Mouse (Mus musculus): ENCODE results near the gene Tmprss4.

The Tmprss4 gene

GRCm38 (mm10) chr9:45138191-45139032 is 65.5 kb downstream of the Tmprss4 start, which contains the start of gene Scn4b:
TSS of gene Scn4b (plus strand) at chr9:45138395.
- no peak for DNase-seq (ENCODE audit: low spot score in 2 of 2)

GRCm38 (mm10) chr9:45136442-45137169 is 67.3 kb downstream of the Tmprss4 start:
- no peak for DNase-seq (ENCODE audit: low spot score in 2 of 2)

GRCm38 (mm10) chr9:45133484-45134310 is 70.2 kb downstream of the Tmprss4 start:
- DNase-seq (ENCODE audit: low spot score in 2 of 2): no peak

DNA sequence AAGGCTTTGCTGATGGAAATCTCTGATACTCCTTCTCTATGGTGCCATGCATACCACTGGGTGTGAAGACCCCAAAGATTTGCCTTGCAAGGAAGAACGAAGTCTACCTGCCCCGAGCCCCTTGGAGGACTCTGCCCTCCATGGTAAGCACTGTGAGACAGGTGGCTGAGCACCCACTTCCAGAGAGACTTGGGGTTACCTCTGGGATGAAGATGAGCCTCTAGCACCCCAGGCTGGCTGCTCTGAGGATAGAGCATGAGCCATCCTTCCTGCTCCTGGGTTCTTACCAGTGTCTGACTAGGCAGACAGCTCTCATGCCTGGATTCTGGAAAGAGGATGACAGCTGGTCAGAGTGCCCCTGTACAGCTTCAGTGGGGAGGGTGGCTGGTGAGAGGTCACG is 73.8 kb downstream of the Tmprss4 start:
- DNase-seq (ENCODE audit: low spot score in 2 of 2): no peak

- DNase-seq (ENCODE audit: low spot score in 2 of 2): no peak
These were observed 77.0 kb downstream of the Tmprss4 start for GRCm38 (mm10) chr9:45126941-45127340.

DNA sequence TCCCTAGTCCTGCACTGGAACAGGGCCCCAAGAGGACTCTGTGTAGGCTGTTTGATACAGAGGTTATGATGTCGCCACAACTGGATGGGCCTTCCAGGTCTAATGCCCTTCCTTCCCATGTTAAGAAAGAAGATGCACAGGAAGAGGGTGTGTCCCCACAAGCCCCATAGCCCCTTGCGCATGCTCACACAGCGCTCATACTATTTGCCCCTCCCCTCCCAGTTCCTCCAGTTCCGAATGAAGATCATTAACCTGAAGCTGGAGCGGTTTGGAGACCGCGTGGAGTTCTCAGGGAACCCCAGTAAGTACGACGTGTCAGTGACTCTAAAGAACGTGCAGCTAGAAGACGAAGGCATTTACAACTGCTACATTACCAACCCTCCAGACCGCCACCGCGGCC is 78.7 kb downstream of the Tmprss4 start:
- no peak for DNase-seq (ENCODE audit: low spot score in 2 of 2)

Measured in frontal cortex, postnatal 14 days (tissue).